Mouse (Mus musculus) liver, postnatal 0 days (tissue): ENCODE measurements around the gene Sgtb. TPM values are rescaled to one million over a fixed set of nuclear protein-coding genes. Genes with fewer than 3 reads are reported as not detected.
A peak's percentile ranks its signal among the peaks of the same experiment; 100 is the strongest.

ENCODE experiments used
- ATAC-seq: fragments of 200-750 bp; cut with Nextera tagmentation; 2 replicates; pipeline ENCODE4 v1.8.0; 2017; ENCODE audit warnings: mild to moderate bottlenecking, moderate library complexity
- DNase-seq: peaks from one replicate; pipeline ENCODE4 v3.0.0-alpha.2; 2016
- H3K27ac ChIP-seq: fragments of 300-500 bp; sonication (generic); 2 replicates; pipeline ENCODE4 v1.5.1; 2014; ENCODE audit warnings: antibody characterized with exemption, moderate library complexity, mild to moderate bottlenecking, low read depth
- H3K27me3 ChIP-seq: fragments of 300-500 bp; sonication (generic); 2 replicates; pipeline ENCODE4 v1.6.1; 2014; ENCODE audit warnings: low read length, control low read depth, mixed read lengths; ENCODE audit not compliant: insufficient read depth
- H3K36me3 ChIP-seq: fragments of 300-500 bp; sonication (generic); replicated peaks from 2 replicates; pipeline ENCODE4 v1.6.1; 2014; ENCODE audit warnings: mild to moderate bottlenecking, control low read depth, low read length, moderate library complexity, mixed read lengths; ENCODE audit not compliant: insufficient read depth
- H3K4me1 ChIP-seq: fragments of 300-500 bp; sonication (generic); 2 replicates; pipeline ENCODE4 v1.6.1; 2014; ENCODE audit warnings: antibody characterized with exemption, mild to moderate bottlenecking, control low read depth; ENCODE audit not compliant: insufficient read depth
- H3K4me2 ChIP-seq: fragments of 300-500 bp; sonication (generic); 2 replicates; pipeline ENCODE4 v1.6.1; 2014; ENCODE audit warnings: low read depth, mild to moderate bottlenecking, low read length, moderate library complexity, mixed read lengths
- H3K4me3 ChIP-seq: fragments of 300-500 bp; sonication (generic); 2 replicates; pipeline ENCODE4 v1.5.1; 2014; ENCODE audit warnings: low read depth, low read length
- H3K9ac ChIP-seq: fragments of 300-500 bp; sonication (generic); replicated peaks from 2 replicates; pipeline ENCODE4 v1.6.1; 2014; ENCODE audit warnings: mild to moderate bottlenecking, moderate library complexity
- H3K9me3 ChIP-seq: fragments of 300-500 bp; sonication (generic); 2 replicates; pipeline ENCODE4 v1.6.1; 2016; ENCODE audit warnings: mild to moderate bottlenecking, control low read depth, low read length, mixed read lengths
- CTCF ChIP-seq: sonication (generic); IDR thresholded peaks from 2 replicates; pipeline ENCODE4 v1.5.1; 2016; ENCODE audit warnings: antibody characterized with exemption, low read depth
- EP300 ChIP-seq: IDR thresholded peaks from 2 replicates; pipeline ENCODE4 v1.6.1; 2016; ENCODE audit warnings: antibody characterized with exemption, low read depth, mild to moderate bottlenecking
- WGBS: fragments of 180-500 bp; shearing (Covaris S2); extraction: QIAGEN DNeasy Blood & Tissue Kit; methylation state at CpG from one replicate; pipeline ENCODE4 v1.1.7; 2014; ENCODE audit not compliant: insufficient replicate concordance; 5-methylcytosine and 5-hydroxymethylcytosine counted together
- polyA plus RNA-seq: library from polyadenylated mRNA; unstranded; fragments of >200 nt; fragmentation: Nextera tagmentation; extraction: Ambion mirVana; gene quantifications from 2 replicates; pipeline ENCODE4 v1.2.1, GENCODE M21; 2015

Sgtb gene
- polyA plus RNA-seq, 1 experiment from 2014 or later: 2.1 TPM

GRCm38 (mm10) chr13:104089387-104089786 is 20.2 kb upstream of the Sgtb start:
- peak; percentile 52 for DNase-seq
- H3K9ac ChIP-seq: no peak overlapping the region
- peak; percentile 62 for ATAC-seq
- no peak overlapping the region for H3K27ac ChIP-seq
- TF ChIP-seq EP300 (no peak), CTCF (peak; percentile 90)
- no peak overlapping the region for H3K4me2 ChIP-seq
- no peaks in the 10 kb centered on the region for H3K9me3 ChIP-seq
- H3K36me3 ChIP-seq: no peaks in the 10 kb centered on the region
- no peaks in the 10 kb centered on the region for H3K27me3 ChIP-seq
- H3K4me3 ChIP-seq: no peak overlapping the region
- WGBS: 5% methylated on average over 1 of the region's 1 CpGs
- no peaks in the 10 kb centered on the region for H3K4me1 ChIP-seq

- Histone ChIP-seq H3K4me2 (no peak overlapping the region), H3K36me3 (no peaks in the 10 kb centered on the region), H3K4me1 (no peaks in the 10 kb centered on the region; the same call in 1 of the 2 replicates), H3K4me3 (no peak overlapping the region), H3K9me3 (no peaks in the 10 kb centered on the region), H3K27ac (no peak overlapping the region), H3K27me3 (no peaks in the 10 kb centered on the region), H3K9ac (no peak overlapping the region)
- ATAC-seq (no peak), DNase-seq (no peak)
- WGBS: 11% methylated on average over 1 of the region's 1 CpGs
- TF ChIP-seq EP300 (no peak), CTCF (no peak)
Measured at GRCm38 (mm10) chr13:104091734-104092133, 17.8 kb upstream of the Sgtb start.

GRCm38 (mm10) chr13:104094531-104095385 is 14.8 kb upstream of the Sgtb start:
- Histone ChIP-seq H3K4me3 (no peak overlapping the region), H3K36me3 (no peaks in the 10 kb centered on the region), H3K4me1 (no peaks in the 10 kb centered on the region; the same call in 1 of the 2 replicates), H3K4me2 (no peak overlapping the region), H3K9ac (no peak overlapping the region), H3K27ac (no peak overlapping the region), H3K9me3 (no peaks in the 10 kb centered on the region), H3K27me3 (no peaks in the 10 kb centered on the region)
- WGBS: 70% methylated on average over 11 of the region's 11 CpGs
- ATAC-seq (peak; percentile 44; the same call in 1 of the 2 replicates), DNase-seq (no peak)
- TF ChIP-seq EP300: no peak
- TF ChIP-seq CTCF: no peak

GRCm38 (mm10) chr13:104095955-104096354 is 13.6 kb upstream of the Sgtb start:
- no peak overlapping the region for H3K9ac ChIP-seq
- WGBS: 66% methylated on average over 7 of the region's 7 CpGs
- ATAC-seq (no peak), DNase-seq (no peak)
- TF ChIP-seq EP300 (no peak), CTCF (no peak)
- H3K4me3 ChIP-seq: no peak overlapping the region
- H3K27me3 ChIP-seq: no peaks in the 10 kb centered on the region
- no peaks in the 10 kb centered on the region; the same call in 1 of the 2 replicates for H3K4me1 ChIP-seq
- no peak overlapping the region for H3K27ac ChIP-seq
- H3K36me3 ChIP-seq: no peaks in the 10 kb centered on the region
- H3K9me3 ChIP-seq: no peaks in the 10 kb centered on the region
- H3K4me2 ChIP-seq: no peak overlapping the region

- no peaks in the 10 kb centered on the region for H3K9me3 ChIP-seq
- no peak overlapping the region for H3K9ac ChIP-seq
- DNase-seq (no peak), ATAC-seq (no peak)
- no peaks in the 10 kb centered on the region for H3K27me3 ChIP-seq
- no peaks in the 10 kb centered on the region for H3K36me3 ChIP-seq
- no peak for TF ChIP-seq CTCF
- TF ChIP-seq EP300: no peak
- 86% methylated on average over 7 of the region's 7 CpGs for WGBS
- no peak overlapping the region for H3K27ac ChIP-seq
- H3K4me1 ChIP-seq: no peaks in the 10 kb centered on the region; the same call in 1 of the 2 replicates
- no peak overlapping the region for H3K4me3 ChIP-seq
- no peak overlapping the region for H3K4me2 ChIP-seq
Measured at GRCm38 (mm10) chr13:104097190-104097589, 12.4 kb upstream of the Sgtb start.

- Histone ChIP-seq H3K4me2 (no peak overlapping the region), H3K36me3 (no peaks in the 10 kb centered on the region), H3K27ac (no peak overlapping the region), H3K9ac (no peak overlapping the region), H3K4me3 (no peak overlapping the region), H3K27me3 (no peaks in the 10 kb centered on the region), H3K4me1 (no peaks in the 10 kb centered on the region), H3K9me3 (no peaks in the 10 kb centered on the region)
- WGBS: 86% methylated on average over 4 of the region's 4 CpGs
- DNase-seq (no peak), ATAC-seq (no peak)
- TF ChIP-seq EP300: no peak
- TF ChIP-seq CTCF: no peak
Measured at GRCm38 (mm10) chr13:104100416-104100815, 9.1 kb upstream of the Sgtb start.
